Mouse (Mus musculus): ENCODE data around the gene Polr1b. TPM values are rescaled to one million over a fixed set of nuclear protein-coding genes. Genes with fewer than 3 reads are reported as not detected.

Gene Polr1b
- polyA plus RNA-seq, 1 experiment from 2014 or later = 36.1 TPM

GRCm38 (mm10) chr2:129081097-129081496 lies 19.7 kb upstream of the Polr1b start:
- peaks cover 80% of the 10 kb centered on the region for H3K36me3 ChIP-seq
- no peak overlapping the region for H3K4me2 ChIP-seq
- ATAC-seq (replicated peaks; ENCODE audit: low FRiP score) = no peak

GRCm38 (mm10) chr2:129083514-129083913 lies 17.3 kb upstream of the Polr1b start:
- Histone ChIP-seq H3K4me1 (no peaks in the 10 kb centered on the region), H3K4me3 (replicated peaks) (no peak overlapping the region), H3K4me2 (no peak overlapping the region), H3K9ac (no peak overlapping the region), H3K9me3 (replicated peaks) (no peaks in the 10 kb centered on the region), H3K27ac (no peak overlapping the region), H3K27me3 (no peaks in the 10 kb centered on the region), H3K36me3 (peaks cover 73% of the 10 kb centered on the region)
- WGBS = 95% methylated on average over 5 of the region's 5 CpGs
- ATAC-seq (replicated peaks; ENCODE audit: low FRiP score) = no peak

More at GRCm38 (mm10) chr2:129081097-129081496, 19.7 kb upstream of the Polr1b start:
- WGBS = 69% methylated on average over 13 of the region's 13 CpGs
- Histone ChIP-seq H3K27ac (no peak overlapping the region), H3K27me3 (no peaks in the 10 kb centered on the region), H3K4me1 (no peaks in the 10 kb centered on the region), H3K9ac (no peak overlapping the region), H3K4me3 (replicated peaks) (no peak overlapping the region), H3K9me3 (replicated peaks) (no peaks in the 10 kb centered on the region)

DNA sequence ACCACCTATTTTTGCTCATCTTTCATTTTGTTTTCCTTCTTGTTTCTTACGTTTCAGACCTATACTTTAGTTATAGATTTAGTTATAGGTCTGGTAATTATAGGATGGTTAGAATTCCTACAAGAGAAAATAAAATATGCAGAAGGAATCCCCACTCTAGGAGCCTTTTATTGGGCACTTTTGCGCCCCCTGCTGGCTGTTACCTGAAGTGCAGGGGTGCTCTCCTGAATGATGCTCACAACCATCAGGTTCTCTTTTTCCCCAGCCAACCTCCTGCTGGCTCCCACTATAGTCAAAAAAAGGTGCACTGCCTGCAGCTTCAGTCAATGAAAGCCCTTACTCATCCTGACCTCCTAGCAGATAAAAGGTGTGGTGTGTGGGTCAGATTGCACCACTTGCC lies 15.8 kb upstream of the Polr1b start:
- H3K27me3 ChIP-seq = no peaks in the 10 kb centered on the region
- WGBS = 63% methylated on average over 2 of the region's 2 CpGs
- peaks cover 75% of the 10 kb centered on the region for H3K36me3 ChIP-seq
- no peak overlapping the region for H3K4me3 ChIP-seq (replicated peaks)
- H3K27ac ChIP-seq = no peak overlapping the region
- no peak for ATAC-seq (replicated peaks; ENCODE audit: low FRiP score)
- no peaks in the 10 kb centered on the region for H3K4me1 ChIP-seq
- no peak overlapping the region for H3K9ac ChIP-seq
- H3K4me2 ChIP-seq = no peak overlapping the region
- H3K9me3 ChIP-seq (replicated peaks) = no peaks in the 10 kb centered on the region

DNA sequence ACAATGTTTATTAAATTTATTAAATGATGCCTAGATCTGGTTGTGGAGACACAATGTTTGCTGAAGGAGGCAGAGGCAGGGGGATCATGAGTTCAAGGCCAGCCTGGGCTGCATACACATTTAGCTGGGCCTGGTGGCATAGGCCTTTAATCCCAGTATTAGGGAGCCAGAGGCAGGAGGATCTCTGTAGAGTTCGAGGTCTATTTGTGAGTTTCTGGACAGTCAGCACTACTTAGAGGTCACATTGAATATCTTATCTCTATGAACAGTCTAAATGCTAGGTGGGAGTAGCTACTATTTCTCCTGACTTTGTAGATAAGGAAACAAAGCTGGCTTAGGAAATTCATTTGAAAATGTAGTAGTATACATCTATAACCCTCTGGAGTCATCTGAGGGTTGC lies 13.3 kb upstream of the Polr1b start:
- no peaks in the 10 kb centered on the region for H3K27me3 ChIP-seq
- H3K27ac ChIP-seq = no peak overlapping the region
- H3K36me3 ChIP-seq = peaks cover 75% of the 10 kb centered on the region
- no peak overlapping the region for H3K9ac ChIP-seq
- no peak for ATAC-seq (replicated peaks; ENCODE audit: low FRiP score)
- H3K4me3 ChIP-seq (replicated peaks) = no peak overlapping the region
- no peaks in the 10 kb centered on the region for H3K4me1 ChIP-seq
- H3K9me3 ChIP-seq (replicated peaks) = no peaks in the 10 kb centered on the region
- 84% methylated on average over 1 of the region's 1 CpGs for WGBS
- H3K4me2 ChIP-seq = no peak overlapping the region

DNA sequence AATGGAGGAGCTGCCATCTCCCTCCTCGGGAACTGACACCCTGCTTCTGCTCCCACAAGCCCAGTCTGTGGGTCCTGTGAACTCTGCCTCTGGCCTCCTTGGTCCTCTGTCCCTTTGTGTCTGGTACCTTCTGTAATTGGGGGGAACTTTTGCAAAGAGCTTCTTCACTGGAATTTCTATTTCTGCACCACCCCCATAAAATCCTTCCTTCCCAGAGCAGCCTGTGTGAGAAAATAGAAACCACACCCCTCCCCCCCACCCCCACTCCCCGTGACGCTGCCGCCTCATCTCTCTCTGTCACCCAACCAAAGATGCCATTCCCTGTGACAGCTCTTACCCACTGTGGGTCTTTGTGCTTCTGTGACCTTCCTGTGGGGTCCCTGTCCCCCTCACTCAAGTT lies 10.4 kb upstream of the Polr1b start:
- Histone ChIP-seq H3K4me3 (replicated peaks) (no peak overlapping the region), H3K27ac (no peak overlapping the region), H3K4me2 (no peak overlapping the region), H3K27me3 (no peaks in the 10 kb centered on the region), H3K36me3 (peaks cover 89% of the 10 kb centered on the region), H3K4me1 (no peaks in the 10 kb centered on the region), H3K9ac (no peak overlapping the region), H3K9me3 (replicated peaks) (no peaks in the 10 kb centered on the region)
- WGBS = 82% methylated on average over 4 of the region's 4 CpGs
- no peak for ATAC-seq (replicated peaks; ENCODE audit: low FRiP score)

GRCm38 (mm10) chr2:129092810-129093209 lies 8.0 kb upstream of the Polr1b start:
- no peaks in the 10 kb centered on the region for H3K9me3 ChIP-seq (replicated peaks)
- H3K27ac ChIP-seq = no peak overlapping the region
- 79% methylated on average over 12 of the region's 12 CpGs for WGBS
- no peak overlapping the region for H3K4me2 ChIP-seq
- no peak overlapping the region for H3K9ac ChIP-seq
- peaks cover 71% of the 10 kb centered on the region for H3K36me3 ChIP-seq
- ATAC-seq (replicated peaks; ENCODE audit: low FRiP score) = no peak
- H3K27me3 ChIP-seq = no peaks in the 10 kb centered on the region
- H3K4me3 ChIP-seq (replicated peaks) = no peak overlapping the region
- no peaks in the 10 kb centered on the region for H3K4me1 ChIP-seq

DNA sequence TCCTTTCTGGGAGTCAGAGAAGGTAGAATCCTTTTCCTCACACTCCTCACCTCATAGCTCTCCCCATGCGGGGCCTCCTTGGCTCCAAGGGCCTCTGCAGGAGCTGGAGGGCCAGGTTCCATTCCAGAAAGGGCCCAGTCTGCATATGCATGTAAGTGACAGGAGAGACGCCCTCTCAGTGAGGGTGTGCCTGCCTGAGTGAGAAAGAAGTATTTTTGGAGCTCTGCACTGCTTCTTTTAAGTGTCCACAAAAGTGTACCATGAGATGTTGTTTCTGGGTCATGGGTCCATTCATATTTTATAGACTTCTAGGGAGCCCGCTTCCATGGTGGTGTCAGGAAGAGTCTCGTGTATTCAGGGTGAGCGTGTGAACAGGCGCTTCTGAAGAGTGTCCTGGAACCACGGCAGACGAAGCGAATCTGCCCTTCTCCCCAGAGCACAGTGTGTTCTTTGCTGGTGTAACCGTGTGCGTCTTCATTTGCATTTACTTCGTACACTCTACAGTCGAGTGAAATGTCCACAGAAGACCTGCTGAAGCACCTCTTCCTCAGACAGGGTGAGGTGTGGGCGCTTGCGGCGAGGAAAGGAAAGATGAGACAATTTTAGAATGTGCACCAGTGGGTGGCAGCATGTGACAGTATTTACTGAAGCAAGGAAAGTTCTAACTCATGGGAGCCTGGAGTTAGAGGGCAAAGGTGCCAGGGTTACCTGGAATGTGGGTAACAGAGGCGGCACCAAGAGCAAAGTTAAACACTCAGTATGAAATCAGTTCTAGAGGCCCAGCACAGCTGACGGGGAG lies 6.7 kb upstream of the Polr1b start:
- ATAC-seq (replicated peaks; ENCODE audit: low FRiP score) = no peak
- H3K4me1 ChIP-seq = no peaks in the 10 kb centered on the region
- H3K36me3 ChIP-seq = peaks cover 60% of the 10 kb centered on the region
- H3K27ac ChIP-seq = no peak overlapping the region
- H3K9ac ChIP-seq = no peak overlapping the region
- no peak overlapping the region for H3K4me2 ChIP-seq
- no peak overlapping the region for H3K4me3 ChIP-seq (replicated peaks)
- H3K9me3 ChIP-seq (replicated peaks) = no peaks in the 10 kb centered on the region
- WGBS = 88% methylated on average over 18 of the region's 18 CpGs
- no peaks in the 10 kb centered on the region for H3K27me3 ChIP-seq

DNA sequence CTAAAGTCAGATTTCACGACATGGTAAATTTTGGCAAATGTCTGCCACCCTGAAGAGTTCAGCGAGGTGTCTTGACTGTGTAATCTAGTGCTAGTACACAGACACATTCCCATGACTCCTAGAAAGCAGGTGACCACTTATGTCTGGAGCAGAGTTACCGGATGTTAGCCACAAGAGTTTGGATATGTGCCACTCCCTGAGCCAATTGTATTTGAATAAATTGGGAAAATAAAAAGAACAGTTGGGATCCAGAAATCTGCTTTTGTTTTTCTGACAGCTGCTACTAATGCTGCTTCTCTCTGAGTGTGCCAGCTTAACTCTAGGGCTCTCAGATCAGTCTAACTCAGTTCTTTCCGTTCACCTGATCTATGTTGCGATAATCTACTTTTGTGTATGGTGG lies 12.1 kb downstream of the Polr1b start:
- Histone ChIP-seq H3K27ac (no peak overlapping the region), H3K27me3 (no peaks in the 10 kb centered on the region), H3K36me3 (peaks cover 86% of the 10 kb centered on the region), H3K9me3 (replicated peaks) (no peaks in the 10 kb centered on the region), H3K4me1 (no peaks in the 10 kb centered on the region), H3K4me3 (replicated peaks) (no peak overlapping the region), H3K4me2 (no peak overlapping the region), H3K9ac (no peak overlapping the region)
- 97% methylated on average over 5 of the region's 5 CpGs for WGBS
- no peak for ATAC-seq (replicated peaks; ENCODE audit: low FRiP score)

GRCm38 (mm10) chr2:129115706-129116367 lies 15.0 kb downstream of the Polr1b start:
- Histone ChIP-seq H3K9ac (no peak overlapping the region), H3K9me3 (replicated peaks) (no peaks in the 10 kb centered on the region), H3K4me3 (replicated peaks) (no peak overlapping the region), H3K4me2 (no peak overlapping the region), H3K27me3 (no peaks in the 10 kb centered on the region), H3K4me1 (no peaks in the 10 kb centered on the region), H3K36me3 (peaks cover 93% of the 10 kb centered on the region), H3K27ac (peak overlapping the region; percentile 77)
- ATAC-seq (replicated peaks; ENCODE audit: low FRiP score) = peak; percentile 70
- 77% methylated on average over 9 of the region's 9 CpGs for WGBS

GRCm38 (mm10) chr2:129116368-129116739 lies 15.6 kb downstream of the Polr1b start:
- peak; percentile 87 for ATAC-seq (replicated peaks; ENCODE audit: low FRiP score)
- H3K36me3 ChIP-seq = peaks cover 93% of the 10 kb centered on the region
- H3K4me2 ChIP-seq = no peak overlapping the region
- peak overlapping the region; percentile 77 for H3K27ac ChIP-seq
- no peak overlapping the region for H3K4me3 ChIP-seq (replicated peaks)
- no peak overlapping the region for H3K9ac ChIP-seq
- 87% methylated on average over 1 of the region's 1 CpGs for WGBS
- no peaks in the 10 kb centered on the region for H3K27me3 ChIP-seq
- H3K4me1 ChIP-seq = no peaks in the 10 kb centered on the region
- no peaks in the 10 kb centered on the region for H3K9me3 ChIP-seq (replicated peaks)

- no peak overlapping the region for H3K4me3 ChIP-seq (replicated peaks)
- H3K9me3 ChIP-seq (replicated peaks) = no peaks in the 10 kb centered on the region
- no peaks in the 10 kb centered on the region for H3K4me1 ChIP-seq
- H3K27ac ChIP-seq = no peak overlapping the region
- ATAC-seq (replicated peaks; ENCODE audit: low FRiP score) = no peak
- no peak overlapping the region for H3K9ac ChIP-seq
- H3K36me3 ChIP-seq = peaks cover 98% of the 10 kb centered on the region
- no peaks in the 10 kb centered on the region for H3K27me3 ChIP-seq
- WGBS = 81% methylated on average over 12 of the region's 12 CpGs
- H3K4me2 ChIP-seq = no peak overlapping the region
Measured at GRCm38 (mm10) chr2:129118061-129118460, 17.3 kb downstream of the Polr1b start.

- H3K27ac ChIP-seq = no peak overlapping the region
- no peaks in the 10 kb centered on the region for H3K9me3 ChIP-seq (replicated peaks)
- WGBS = 96% methylated on average over 8 of the region's 8 CpGs
- H3K36me3 ChIP-seq = peaks cover 98% of the 10 kb centered on the region
- no peak overlapping the region for H3K4me2 ChIP-seq
- no peak for ATAC-seq (replicated peaks; ENCODE audit: low FRiP score)
- no peaks in the 10 kb centered on the region for H3K27me3 ChIP-seq
- H3K4me3 ChIP-seq (replicated peaks) = no peak overlapping the region
- H3K9ac ChIP-seq = no peak overlapping the region
- no peaks in the 10 kb centered on the region for H3K4me1 ChIP-seq
Measured at GRCm38 (mm10) chr2:129121986-129122385, 21.2 kb downstream of the Polr1b start.
